Mouse (Mus musculus) MEL-GATA-1-ER (cell line): ENCODE results near the gene Serpina12.

ENCODE experiments used
- DNase-seq: peaks from one replicate; pipeline ENCODE4 v3.0.0-alpha.2; 2012; ENCODE audit warnings: low read depth; ENCODE audit errors: extremely low read depth

Gene Serpina12

GRCm38 (mm10) chr12:104004689-104005088, 39.6 kb downstream of the Serpina12 start:
- no peak for DNase-seq

- no peak for DNase-seq
Observed at GRCm38 (mm10) chr12:104003238-104003612, 41.0 kb downstream of the Serpina12 start.

- DNase-seq, result no peak
Observed at GRCm38 (mm10) chr12:104002569-104003237, 41.5 kb downstream of the Serpina12 start.

- no peak for DNase-seq
Observed at GRCm38 (mm10) chr12:104000594-104000993, 43.6 kb downstream of the Serpina12 start.

GRCm38 (mm10) chr12:103999611-104000010, 44.6 kb downstream of the Serpina12 start:
- no peak for DNase-seq

- no peak for DNase-seq
Observed at GRCm38 (mm10) chr12:103996513-103996912, 47.7 kb downstream of the Serpina12 start.

- no peak for DNase-seq
Observed at GRCm38 (mm10) chr12:103995292-103996072, 48.8 kb downstream of the Serpina12 start.

- DNase-seq, result no peak
Observed at GRCm38 (mm10) chr12:103992945-103993344, 51.3 kb downstream of the Serpina12 start.

- DNase-seq, result no peak
Observed at GRCm38 (mm10) chr12:103989857-103990256, 54.4 kb downstream of the Serpina12 start, which contains the start of gene Serpina11. TSS of gene Serpina11 (minus strand) at chr12:103989957.

- no peak for DNase-seq
Observed at GRCm38 (mm10) chr12:103989514-103989767, 54.8 kb downstream of the Serpina12 start.

GRCm38 (mm10) chr12:103988754-103989513, 55.3 kb downstream of the Serpina12 start:
- DNase-seq, result no peak

GRCm38 (mm10) chr12:103985868-103986267, 58.4 kb downstream of the Serpina12 start:
- DNase-seq, result no peak

- no peak for DNase-seq
Observed at GRCm38 (mm10) chr12:103984935-103985334, 59.3 kb downstream of the Serpina12 start.

GRCm38 (mm10) chr12:103981646-103982360, 62.4 kb downstream of the Serpina12 start:
- no peak for DNase-seq
